Mouse (Mus musculus): ENCODE measurements at regions not wholly inside any gene's neighbourhood (a gene's known extent, or its start where the extent isn't known, plus 50 kb on each side); places are given as distances from the start of the nearest gene placed in this dataset.

DNA sequence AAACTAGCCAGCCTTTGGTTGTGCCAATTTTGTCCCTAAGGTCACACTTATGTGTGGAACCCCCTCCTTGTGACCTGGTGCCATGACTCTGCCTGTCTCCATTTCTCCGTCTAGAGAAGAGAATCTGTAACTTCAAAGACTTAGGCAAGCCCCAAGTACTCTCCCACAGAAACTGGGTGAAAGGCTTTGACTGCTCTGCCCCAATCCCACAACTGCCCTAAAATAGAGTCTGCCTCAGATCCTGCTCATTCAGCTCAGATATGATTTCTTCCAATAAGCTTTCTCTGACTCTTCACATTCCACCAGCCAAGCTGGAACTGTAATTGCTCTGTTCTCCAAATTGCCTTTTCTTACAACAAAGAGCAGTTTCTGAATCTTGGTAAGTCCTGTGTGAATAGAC, 107.4 kb upstream of the Bcl6 start:
- WGBS, result 42% methylated on average over 1 of the region's 1 CpGs
- no peak overlapping the region for H3K4me3 ChIP-seq (ENCODE audit: low read length)
- H3K4me1 ChIP-seq (ENCODE audit: insufficient read depth, low read length), result no peaks in the 10 kb centered on the region
- no peaks in the 10 kb centered on the region for H3K36me3 ChIP-seq (ENCODE audit: insufficient read depth, low read length)
- no peaks in the 10 kb centered on the region for H3K9me3 ChIP-seq (ENCODE audit: low read length)
- no peaks in the 10 kb centered on the region for H3K27me3 ChIP-seq (ENCODE audit: insufficient read depth, low read length)
- H3K9ac ChIP-seq (replicated peaks; ENCODE audit: low read length), result no peak overlapping the region
- H3K4me2 ChIP-seq (replicated peaks; ENCODE audit: low read depth, low read length), result no peak overlapping the region
- no peak for ATAC-seq (ENCODE audit: low FRiP score, low TSS enrichment)
- no peak overlapping the region for H3K27ac ChIP-seq (ENCODE audit: low read length)

GRCm38 (mm10) chr16:24095630-24096029, 107.0 kb upstream of the Bcl6 start:
- Histone ChIP-seq H3K4me3 (ENCODE audit: low read length) (no peak overlapping the region), H3K4me2 (replicated peaks; ENCODE audit: low read depth, low read length) (no peak overlapping the region), H3K9me3 (ENCODE audit: low read length) (no peaks in the 10 kb centered on the region), H3K36me3 (ENCODE audit: insufficient read depth, low read length) (no peaks in the 10 kb centered on the region), H3K27me3 (ENCODE audit: insufficient read depth, low read length) (no peaks in the 10 kb centered on the region), H3K9ac (replicated peaks; ENCODE audit: low read length) (no peak overlapping the region), H3K4me1 (ENCODE audit: insufficient read depth, low read length) (no peaks in the 10 kb centered on the region), H3K27ac (ENCODE audit: low read length) (no peak overlapping the region)
- WGBS, result 77% methylated on average over 4 of the region's 4 CpGs
- ATAC-seq (ENCODE audit: low FRiP score, low TSS enrichment), result no peak

- WGBS, result 75% methylated on average over 6 of the region's 6 CpGs
- no peak overlapping the region for H3K27ac ChIP-seq (ENCODE audit: low read length)
These were observed 105.9 kb upstream of the Bcl6 start for GRCm38 (mm10) chr16:24094566-24094965.

DNA sequence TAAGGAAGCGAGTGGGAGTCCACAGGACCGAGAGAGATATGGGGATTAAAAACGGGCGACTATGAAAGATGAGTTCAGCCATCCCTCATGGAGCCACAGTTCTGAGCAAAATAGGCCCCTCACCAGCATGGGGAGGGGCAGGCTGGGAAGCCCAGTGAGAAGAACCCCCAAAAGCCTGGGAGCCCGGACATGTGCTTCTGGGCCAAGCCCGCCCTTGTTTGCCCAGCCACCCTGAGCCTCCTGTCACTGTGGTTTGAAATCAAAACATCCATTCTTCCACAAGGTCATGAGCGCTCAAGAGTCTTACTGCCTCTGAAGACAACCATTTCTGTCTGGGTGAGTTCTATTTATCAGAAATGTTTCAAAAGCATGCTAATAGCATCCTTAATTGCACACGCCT, 105.0 kb upstream of the Bcl6 start:
- H3K36me3 ChIP-seq (ENCODE audit: insufficient read depth, low read length), result no peaks in the 10 kb centered on the region
- no peak overlapping the region for H3K27ac ChIP-seq (ENCODE audit: low read length)
- no peak overlapping the region for H3K4me3 ChIP-seq (ENCODE audit: low read length)
- no peaks in the 10 kb centered on the region for H3K4me1 ChIP-seq (ENCODE audit: insufficient read depth, low read length)
- H3K27me3 ChIP-seq (ENCODE audit: insufficient read depth, low read length), result no peaks in the 10 kb centered on the region
- no peaks in the 10 kb centered on the region for H3K9me3 ChIP-seq (ENCODE audit: low read length)
- no peak for ATAC-seq (ENCODE audit: low FRiP score, low TSS enrichment)
- H3K9ac ChIP-seq (replicated peaks; ENCODE audit: low read length), result no peak overlapping the region
- 87% methylated on average over 8 of the region's 8 CpGs for WGBS
- no peak overlapping the region for H3K4me2 ChIP-seq (replicated peaks; ENCODE audit: low read depth, low read length)

More at GRCm38 (mm10) chr16:24094566-24094965, 105.9 kb upstream of the Bcl6 start:
- Histone ChIP-seq H3K27me3 (ENCODE audit: insufficient read depth, low read length) (no peaks in the 10 kb centered on the region), H3K36me3 (ENCODE audit: insufficient read depth, low read length) (no peaks in the 10 kb centered on the region), H3K4me3 (ENCODE audit: low read length) (no peak overlapping the region), H3K9ac (replicated peaks; ENCODE audit: low read length) (no peak overlapping the region), H3K9me3 (ENCODE audit: low read length) (no peaks in the 10 kb centered on the region), H3K4me1 (ENCODE audit: insufficient read depth, low read length) (no peaks in the 10 kb centered on the region), H3K4me2 (replicated peaks; ENCODE audit: low read depth, low read length) (no peak overlapping the region)
- no peak for ATAC-seq (ENCODE audit: low FRiP score, low TSS enrichment)

DNA sequence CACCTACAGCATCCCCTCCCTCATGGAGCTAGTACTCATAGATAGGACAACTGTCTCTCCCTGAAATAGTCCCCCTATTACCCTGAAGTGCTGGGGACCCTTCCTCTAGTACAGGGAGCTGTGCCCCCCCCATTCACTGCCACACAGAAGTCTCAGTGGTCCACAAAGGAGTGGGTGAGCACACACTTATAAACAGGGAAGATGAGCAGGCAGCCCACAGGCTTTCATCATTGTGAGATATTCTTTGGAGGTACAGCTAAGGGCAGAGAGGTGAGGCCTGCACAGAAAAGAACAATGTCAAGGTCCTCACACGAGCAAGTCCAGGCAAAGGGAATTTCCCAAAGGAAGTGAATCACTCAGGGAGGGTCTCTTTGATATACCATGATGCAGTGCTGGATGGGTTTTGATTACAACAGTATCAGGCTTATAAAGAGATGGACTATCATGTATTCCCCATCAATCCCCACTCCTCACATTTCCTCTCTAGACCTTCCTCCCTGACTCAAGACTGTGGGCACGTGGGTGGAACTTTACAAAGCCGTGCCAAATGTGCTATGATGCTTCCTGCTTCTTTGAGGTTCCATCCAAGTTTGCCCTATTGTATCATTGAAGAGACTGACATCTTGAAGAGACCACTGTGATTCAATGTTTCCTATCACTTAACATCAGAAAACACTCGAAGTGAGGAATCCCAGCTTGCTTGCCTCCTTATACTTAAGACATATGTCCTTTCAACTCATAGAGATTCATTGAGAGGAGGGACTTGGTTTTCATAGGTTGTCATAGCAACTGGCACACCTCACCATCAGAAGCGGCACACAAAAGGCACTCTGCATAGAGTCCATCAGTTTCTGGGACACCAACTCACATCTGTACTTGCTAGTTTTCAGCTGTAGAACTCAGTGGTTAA, 104.2 kb upstream of the Bcl6 start:
- ATAC-seq (ENCODE audit: low FRiP score, low TSS enrichment), result no peak
- Histone ChIP-seq H3K4me2 (replicated peaks; ENCODE audit: low read depth, low read length) (no peak overlapping the region), H3K9me3 (ENCODE audit: low read length) (no peaks in the 10 kb centered on the region), H3K27me3 (ENCODE audit: insufficient read depth, low read length) (no peaks in the 10 kb centered on the region), H3K36me3 (ENCODE audit: insufficient read depth, low read length) (no peaks in the 10 kb centered on the region), H3K27ac (ENCODE audit: low read length) (no peak overlapping the region), H3K4me3 (ENCODE audit: low read length) (no peak overlapping the region), H3K9ac (replicated peaks; ENCODE audit: low read length) (no peak overlapping the region), H3K4me1 (ENCODE audit: insufficient read depth, low read length) (no peaks in the 10 kb centered on the region)
- WGBS, result 77% methylated on average over 5 of the region's 5 CpGs

DNA sequence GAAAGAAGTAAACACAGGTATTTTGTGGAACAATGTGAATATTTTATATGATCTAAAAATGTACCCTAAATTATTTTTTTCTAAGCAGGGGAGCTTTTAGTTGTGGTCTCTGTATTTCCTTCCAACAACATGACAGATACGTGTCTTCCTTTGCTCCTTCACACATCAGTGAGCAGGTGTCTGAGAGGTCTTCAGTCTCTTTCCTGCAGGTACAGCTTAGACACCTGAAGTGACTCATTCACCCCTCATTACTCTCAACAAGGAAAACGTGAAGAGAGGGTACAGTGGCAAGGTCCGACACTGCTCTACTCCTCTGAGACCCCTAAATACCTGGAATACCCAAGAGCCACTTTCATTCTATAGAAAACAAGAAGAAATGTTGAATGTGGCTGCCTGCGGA, 103.5 kb upstream of the Bcl6 start:
- ATAC-seq (ENCODE audit: low FRiP score, low TSS enrichment), result no peak
- Histone ChIP-seq H3K27ac (ENCODE audit: low read length) (no peak overlapping the region), H3K4me1 (ENCODE audit: insufficient read depth, low read length) (no peaks in the 10 kb centered on the region), H3K27me3 (ENCODE audit: insufficient read depth, low read length) (no peaks in the 10 kb centered on the region), H3K36me3 (ENCODE audit: insufficient read depth, low read length) (no peaks in the 10 kb centered on the region), H3K9me3 (ENCODE audit: low read length) (no peaks in the 10 kb centered on the region), H3K9ac (replicated peaks; ENCODE audit: low read length) (no peak overlapping the region), H3K4me3 (ENCODE audit: low read length) (no peak overlapping the region), H3K4me2 (replicated peaks; ENCODE audit: low read depth, low read length) (no peak overlapping the region)
- 64% methylated on average over 4 of the region's 4 CpGs for WGBS

- ATAC-seq (ENCODE audit: low FRiP score, low TSS enrichment), result no peak
- Histone ChIP-seq H3K4me3 (ENCODE audit: low read length) (no peak overlapping the region), H3K27ac (ENCODE audit: low read length) (no peak overlapping the region), H3K4me2 (replicated peaks; ENCODE audit: low read depth, low read length) (no peak overlapping the region), H3K36me3 (ENCODE audit: insufficient read depth, low read length) (no peaks in the 10 kb centered on the region), H3K27me3 (ENCODE audit: insufficient read depth, low read length) (no peaks in the 10 kb centered on the region), H3K4me1 (ENCODE audit: insufficient read depth, low read length) (no peaks in the 10 kb centered on the region), H3K9me3 (ENCODE audit: low read length) (no peaks in the 10 kb centered on the region), H3K9ac (replicated peaks; ENCODE audit: low read length) (no peak overlapping the region)
- WGBS, result 76% methylated on average over 4 of the region's 4 CpGs
These were observed 102.3 kb upstream of the Bcl6 start for GRCm38 (mm10) chr16:24090981-24091380.

DNA sequence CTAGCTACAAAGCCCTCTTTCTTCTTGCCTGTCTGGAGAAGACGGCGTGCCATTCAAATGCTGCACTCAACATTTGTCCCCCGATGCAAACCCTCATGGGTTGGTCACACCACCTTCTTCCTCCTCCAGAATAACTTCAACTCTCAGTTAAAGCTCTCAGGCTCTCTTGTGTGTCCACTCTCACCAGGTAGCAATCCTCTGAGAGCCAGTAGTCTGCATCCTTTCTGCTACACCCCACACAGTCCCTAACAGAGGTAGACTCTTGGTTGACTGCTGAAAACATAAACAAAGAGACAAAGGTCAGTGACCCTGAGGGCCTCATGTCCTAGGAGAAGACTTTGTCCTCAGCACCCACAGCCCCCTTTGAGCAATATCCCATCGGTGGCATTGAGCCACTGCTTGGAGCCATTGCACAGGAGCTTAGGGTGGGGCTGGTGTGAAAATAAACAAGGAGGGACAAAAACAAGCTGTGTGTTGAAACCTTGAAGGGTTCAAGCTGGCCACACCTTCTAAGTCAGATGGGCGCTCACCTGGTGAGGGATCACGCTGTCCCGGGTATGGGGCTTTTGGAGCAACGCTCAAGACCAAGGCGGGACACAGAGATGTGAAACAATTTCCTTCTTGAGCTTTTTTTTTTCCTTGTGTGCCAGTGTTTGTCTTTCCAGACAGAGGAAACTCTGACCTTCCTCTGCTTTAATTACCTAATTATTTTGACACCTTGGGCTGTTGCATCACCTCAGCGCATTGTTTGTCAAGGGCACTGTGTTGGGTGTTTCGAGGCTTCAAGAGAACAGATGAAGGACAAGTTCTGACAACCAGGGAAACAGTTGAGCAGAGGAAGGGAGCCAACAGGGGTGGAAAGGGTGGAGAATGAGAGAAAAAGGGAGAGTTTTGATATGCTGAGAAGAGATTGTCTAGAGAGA, 101.4 kb upstream of the Bcl6 start:
- no peak for ATAC-seq (ENCODE audit: low FRiP score, low TSS enrichment)
- Histone ChIP-seq H3K4me3 (ENCODE audit: low read length) (no peak overlapping the region), H3K27ac (ENCODE audit: low read length) (no peak overlapping the region), H3K9ac (replicated peaks; ENCODE audit: low read length) (no peak overlapping the region), H3K4me1 (ENCODE audit: insufficient read depth, low read length) (no peaks in the 10 kb centered on the region), H3K36me3 (ENCODE audit: insufficient read depth, low read length) (no peaks in the 10 kb centered on the region), H3K4me2 (replicated peaks; ENCODE audit: low read depth, low read length) (no peak overlapping the region), H3K9me3 (ENCODE audit: low read length) (no peaks in the 10 kb centered on the region), H3K27me3 (ENCODE audit: insufficient read depth, low read length) (no peaks in the 10 kb centered on the region)
- WGBS, result 75% methylated on average over 11 of the region's 11 CpGs

DNA sequence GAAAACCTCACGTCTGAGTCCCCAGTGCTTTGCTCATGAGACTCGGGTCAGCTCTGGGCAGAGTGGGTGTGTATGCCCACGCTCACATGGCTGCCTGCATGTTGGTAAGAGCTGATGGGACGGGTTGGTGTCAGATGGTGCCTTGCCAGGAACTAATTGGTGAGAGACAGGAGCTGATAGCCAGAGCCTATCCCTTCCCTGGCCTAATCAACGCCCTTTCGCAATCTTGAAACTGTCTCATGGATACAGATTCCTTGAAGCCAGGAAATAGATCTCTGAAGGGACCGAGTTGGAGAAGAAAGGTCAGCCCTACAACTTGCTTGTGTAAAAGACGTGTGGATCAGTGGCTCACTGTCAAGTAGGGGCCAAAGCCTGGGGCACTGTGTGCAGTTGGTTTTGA, 95.3 kb upstream of the Bcl6 start:
- Histone ChIP-seq H3K27me3 (ENCODE audit: insufficient read depth, low read length) (no peaks in the 10 kb centered on the region), H3K36me3 (ENCODE audit: insufficient read depth, low read length) (no peaks in the 10 kb centered on the region), H3K4me2 (replicated peaks; ENCODE audit: low read depth, low read length) (no peak overlapping the region), H3K4me1 (ENCODE audit: insufficient read depth, low read length) (no peaks in the 10 kb centered on the region), H3K9me3 (ENCODE audit: low read length) (no peaks in the 10 kb centered on the region), H3K27ac (ENCODE audit: low read length) (no peak overlapping the region), H3K4me3 (ENCODE audit: low read length) (no peak overlapping the region), H3K9ac (replicated peaks; ENCODE audit: low read length) (no peak overlapping the region)
- no peak for ATAC-seq (ENCODE audit: low FRiP score, low TSS enrichment)
- 84% methylated on average over 8 of the region's 8 CpGs for WGBS

DNA sequence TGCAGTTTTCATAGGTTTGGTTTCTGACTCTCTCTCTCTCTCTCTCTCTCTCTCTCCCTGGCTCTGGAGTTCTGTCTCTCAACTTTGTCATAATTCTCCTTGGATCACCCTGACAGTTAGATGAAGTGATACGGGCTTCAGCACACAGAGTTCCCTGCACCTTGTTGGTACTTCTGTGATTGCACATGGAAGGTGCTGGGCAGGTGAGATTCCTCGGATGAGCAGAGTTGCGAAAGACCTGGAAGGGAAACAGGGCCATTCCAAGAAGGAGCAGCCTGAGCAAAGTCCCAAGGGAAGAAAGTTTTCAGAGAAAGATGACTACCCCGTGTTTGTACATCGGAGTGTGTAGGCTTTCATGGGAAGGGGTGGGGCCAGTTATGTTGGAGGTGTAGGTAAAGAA, 91.8 kb upstream of the Bcl6 start:
- no peak overlapping the region for H3K9ac ChIP-seq (replicated peaks; ENCODE audit: low read length)
- H3K4me3 ChIP-seq (ENCODE audit: low read length), result no peak overlapping the region
- no peaks in the 10 kb centered on the region for H3K4me1 ChIP-seq (ENCODE audit: insufficient read depth, low read length)
- WGBS, result 90% methylated on average over 5 of the region's 5 CpGs
- H3K27me3 ChIP-seq (ENCODE audit: insufficient read depth, low read length), result no peaks in the 10 kb centered on the region
- H3K9me3 ChIP-seq (ENCODE audit: low read length), result no peaks in the 10 kb centered on the region
- no peaks in the 10 kb centered on the region for H3K36me3 ChIP-seq (ENCODE audit: insufficient read depth, low read length)
- H3K27ac ChIP-seq (ENCODE audit: low read length), result no peak overlapping the region
- no peak overlapping the region for H3K4me2 ChIP-seq (replicated peaks; ENCODE audit: low read depth, low read length)
- no peak for ATAC-seq (ENCODE audit: low FRiP score, low TSS enrichment)

All from kidney, embryonic 16.5 days (tissue).